Mouse (Mus musculus): ENCODE measurements around the gene Ifi209.
"Not testable (repeated sequence)": the region's sequence is repeated elsewhere in the genome, so short reads cannot be mapped to it uniquely, and the experiment has no call there.

Gene Ifi209

DNA sequence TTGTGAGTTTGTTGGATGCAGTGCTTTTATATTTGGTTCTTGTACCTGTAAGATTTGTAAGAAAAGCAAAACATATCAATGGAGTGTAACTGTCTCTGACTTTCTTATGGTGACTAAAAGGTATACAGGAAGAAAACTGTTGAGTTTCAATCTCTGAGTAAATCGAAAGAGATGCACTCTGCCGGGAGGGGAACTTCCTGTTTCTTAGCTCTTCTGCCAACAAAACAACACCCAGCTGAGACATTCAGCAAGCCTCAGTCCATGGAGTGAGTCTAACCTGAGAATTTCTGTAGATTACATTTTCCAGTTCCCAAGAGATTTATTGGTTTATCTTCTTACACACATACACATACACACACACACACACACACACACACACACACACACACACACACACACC lies at the start of gene Ifi209:
Ifi209 (plus strand) TSS at position 296 of the 400 bp plus-strand sequence.
- not testable (repeated sequence) for DNase-seq (ENCODE audit: low spot score)

DNA sequence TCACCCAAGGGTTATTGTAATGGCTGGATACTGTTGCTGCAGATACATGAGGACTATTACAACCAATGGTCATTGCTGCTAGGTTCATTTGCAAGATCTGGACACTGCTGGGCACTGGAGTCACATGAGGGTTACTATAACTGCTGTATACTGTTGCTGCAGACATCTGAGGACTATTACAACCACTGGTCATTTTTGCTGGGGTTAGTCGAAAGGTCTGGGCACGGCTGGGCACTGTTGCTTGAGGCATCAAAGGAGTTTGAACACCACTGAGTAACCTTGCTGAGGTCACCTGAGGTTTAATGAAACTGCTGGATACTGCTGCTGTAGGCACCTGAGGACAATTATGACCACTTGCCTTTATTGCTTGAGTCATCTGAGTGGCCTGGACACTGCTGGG lies 41.0 kb upstream of the Ifi209 start:
- not testable (repeated sequence) for DNase-seq (ENCODE audit: low spot score)

DNA sequence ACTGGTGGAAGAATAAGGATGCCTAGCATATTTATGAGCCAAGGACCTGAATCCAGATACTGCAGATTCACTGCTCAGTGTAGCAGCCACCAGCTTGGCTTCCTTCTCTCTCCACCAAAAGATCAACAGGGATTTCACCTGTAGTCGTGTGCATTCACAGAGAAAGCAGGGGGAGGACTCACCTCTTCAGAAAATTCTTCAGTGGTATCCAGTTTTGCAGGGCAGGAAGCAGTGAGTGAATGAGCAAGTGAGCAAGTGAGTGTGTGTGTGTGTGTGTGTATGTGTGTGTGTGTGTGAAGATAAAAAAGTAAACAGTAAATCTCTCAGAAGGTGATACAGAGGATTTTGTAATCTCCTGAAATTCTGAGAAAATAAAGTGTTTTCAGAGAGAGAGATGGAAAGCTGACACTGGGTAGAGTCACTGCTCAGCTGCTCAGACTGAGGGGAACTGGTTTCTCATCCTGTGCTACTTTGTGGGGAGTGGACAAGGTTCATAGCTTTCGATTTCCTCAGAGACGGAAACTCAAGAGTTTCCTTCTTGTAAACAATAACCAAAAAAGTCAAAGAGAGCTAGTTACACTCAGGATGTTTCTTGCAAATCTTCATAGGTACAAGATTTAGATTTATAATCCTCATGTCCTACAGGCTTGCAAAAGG lies 31.8 kb upstream of the Ifi209 start, which contains the start of gene Ifi213:
Ifi213 (minus strand) TSS at position 437 of the 657 bp plus-strand sequence.
- not testable (repeated sequence) for DNase-seq (ENCODE audit: low spot score)

DNA sequence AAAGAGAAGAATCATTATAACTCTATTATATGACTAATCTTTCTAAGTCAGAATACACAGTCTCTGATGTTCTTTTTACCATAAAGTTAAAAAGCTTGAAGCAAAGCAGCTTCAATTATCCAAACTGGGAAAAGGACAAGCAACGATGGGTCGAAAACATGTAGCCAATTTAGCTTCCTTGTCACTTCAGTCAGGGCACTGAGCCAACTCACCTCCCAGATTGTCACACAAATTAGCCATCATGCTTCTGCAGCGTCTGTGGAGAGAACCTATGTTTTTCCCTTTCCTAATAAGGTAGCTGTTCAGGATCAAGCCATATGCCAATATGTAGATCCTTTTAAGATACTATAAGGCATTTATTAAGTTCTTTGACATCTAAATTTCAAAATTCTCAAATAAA lies 20.4 kb upstream of the Ifi209 start:
- not testable (repeated sequence) for DNase-seq (ENCODE audit: low spot score)

DNA sequence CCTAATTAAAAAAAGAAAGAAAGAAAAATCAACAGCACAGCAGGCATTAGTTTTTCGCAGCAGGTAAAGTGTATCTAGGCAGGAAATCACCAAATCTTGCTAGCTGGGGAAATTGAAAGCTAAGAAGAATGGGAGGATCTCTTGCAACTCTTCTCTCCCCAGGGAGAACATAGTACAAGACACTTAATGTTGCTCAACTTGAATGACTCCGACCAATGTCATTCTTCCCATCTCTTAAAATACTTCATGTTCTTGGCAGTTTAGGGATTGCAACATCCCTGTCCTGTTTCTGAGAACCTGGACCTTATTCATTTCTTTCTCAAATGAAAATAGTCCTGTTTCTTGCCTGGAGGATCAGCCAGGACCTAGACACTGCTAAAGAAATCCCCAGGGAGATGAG lies 8.5 kb upstream of the Ifi209 start:
- DNase-seq (ENCODE audit: low spot score), result not testable (repeated sequence)

DNA sequence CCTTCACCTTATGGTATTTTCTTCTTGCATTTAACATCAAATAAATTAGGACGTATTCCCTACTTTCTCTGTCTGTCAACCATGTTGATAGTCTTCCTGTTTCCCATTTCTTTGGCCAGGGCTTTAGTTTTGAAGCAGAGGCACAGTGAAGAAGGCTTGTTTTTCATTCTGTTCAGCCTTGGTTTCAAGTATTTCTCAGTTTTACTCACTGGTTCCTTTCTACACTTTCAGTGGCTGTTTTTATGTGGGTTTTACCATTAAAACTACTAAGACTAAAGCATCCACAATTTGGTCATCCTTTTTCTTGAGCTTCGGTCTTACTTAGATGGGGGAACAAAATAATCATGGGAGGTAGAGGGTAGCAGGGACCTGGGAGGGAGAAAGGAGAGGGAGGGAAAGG lies 6.7 kb upstream of the Ifi209 start:
- no peak for DNase-seq (ENCODE audit: low spot score)

DNA sequence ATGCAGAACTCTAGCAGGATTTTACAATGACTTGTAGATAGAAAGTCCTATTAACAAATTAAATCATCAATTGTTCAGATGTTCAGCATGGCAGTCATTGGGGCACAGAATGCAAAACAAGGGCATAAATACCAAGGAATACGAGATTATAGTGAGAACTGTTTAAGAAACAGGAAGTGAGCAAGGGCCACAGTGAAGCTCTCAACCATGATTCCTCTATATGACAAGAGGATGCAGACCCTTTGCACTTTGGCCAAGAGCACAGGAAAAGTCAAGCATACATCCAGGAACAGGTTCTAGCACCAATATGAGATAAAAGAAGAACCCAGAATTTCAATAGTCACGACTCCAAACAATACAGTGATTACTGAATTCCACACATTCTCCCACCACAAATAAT lies 4.0 kb upstream of the Ifi209 start:
- no peak for DNase-seq (ENCODE audit: low spot score)

DNA sequence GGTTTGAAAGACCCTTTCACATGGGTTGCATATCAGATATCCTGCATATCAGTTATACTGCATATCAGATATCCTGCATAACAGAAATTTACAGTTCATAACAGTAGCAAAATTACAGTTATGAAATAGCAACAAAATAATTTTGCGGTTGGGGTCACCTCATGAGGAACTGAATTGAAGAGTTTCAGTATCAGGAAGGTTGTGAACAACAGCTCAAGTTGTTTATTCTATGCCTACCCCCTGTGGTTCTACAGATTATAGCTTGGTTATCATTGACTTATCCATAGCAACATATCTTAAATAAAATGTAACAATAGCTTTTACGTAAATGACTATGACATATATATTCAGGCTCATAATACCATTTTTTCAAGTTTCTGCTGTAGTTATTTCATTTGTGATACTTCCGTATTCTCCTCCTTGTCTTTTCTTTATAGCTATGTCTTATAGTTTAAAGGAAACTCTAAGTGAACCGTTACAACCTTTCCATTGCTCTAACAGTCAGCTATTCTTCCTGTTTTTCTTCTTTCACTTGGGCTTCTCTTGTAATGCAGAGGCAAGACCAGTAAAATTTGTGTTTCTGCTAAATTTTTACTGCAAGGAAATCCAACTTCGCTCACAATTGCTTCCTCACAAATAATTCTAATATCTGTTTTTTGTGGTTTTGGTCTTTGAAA lies 3.4 kb downstream of the Ifi209 start:
- DNase-seq (ENCODE audit: low spot score), result no peak

DNA sequence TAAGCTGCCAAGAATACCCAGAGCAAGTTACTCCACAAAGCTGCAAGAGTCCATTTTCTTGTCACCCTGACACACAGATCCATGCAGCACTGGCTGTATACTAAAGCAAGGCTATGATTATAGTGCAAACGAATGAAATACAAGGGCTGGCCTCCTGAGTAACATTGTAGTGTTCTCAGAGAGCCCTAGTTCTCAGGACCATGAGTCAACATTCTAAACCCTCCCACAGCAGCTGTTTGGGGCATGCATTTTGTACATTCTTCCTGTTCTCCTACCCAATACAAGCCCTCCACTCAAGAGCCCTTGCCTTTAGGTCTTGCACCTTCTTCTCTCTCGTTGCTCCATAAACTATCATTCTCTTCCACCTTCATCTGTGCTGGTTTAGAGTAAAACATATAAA lies 14.7 kb downstream of the Ifi209 start:
- DNase-seq (ENCODE audit: low spot score), result no peak

DNA sequence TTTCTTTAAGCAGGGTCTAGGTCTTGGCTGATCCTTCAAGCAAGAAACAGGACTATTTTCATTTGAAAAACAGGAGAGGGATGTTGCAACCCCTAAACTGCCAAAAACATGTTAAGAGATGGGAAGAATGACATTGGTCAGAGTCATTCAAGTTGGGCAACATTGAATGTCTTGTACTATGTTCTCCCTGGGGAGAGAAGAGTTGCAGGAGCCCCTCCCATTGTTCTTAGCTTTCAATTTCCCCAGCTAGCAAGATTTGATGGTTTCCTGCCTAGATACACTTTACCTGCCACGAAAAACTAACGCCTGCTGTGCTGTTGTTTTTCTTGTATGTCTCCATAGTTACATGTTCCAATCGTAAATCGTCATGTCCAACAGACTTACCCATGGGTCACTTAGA lies 27.3 kb downstream of the Ifi209 start:
- DNase-seq (ENCODE audit: low spot score), result no peak

DNA sequence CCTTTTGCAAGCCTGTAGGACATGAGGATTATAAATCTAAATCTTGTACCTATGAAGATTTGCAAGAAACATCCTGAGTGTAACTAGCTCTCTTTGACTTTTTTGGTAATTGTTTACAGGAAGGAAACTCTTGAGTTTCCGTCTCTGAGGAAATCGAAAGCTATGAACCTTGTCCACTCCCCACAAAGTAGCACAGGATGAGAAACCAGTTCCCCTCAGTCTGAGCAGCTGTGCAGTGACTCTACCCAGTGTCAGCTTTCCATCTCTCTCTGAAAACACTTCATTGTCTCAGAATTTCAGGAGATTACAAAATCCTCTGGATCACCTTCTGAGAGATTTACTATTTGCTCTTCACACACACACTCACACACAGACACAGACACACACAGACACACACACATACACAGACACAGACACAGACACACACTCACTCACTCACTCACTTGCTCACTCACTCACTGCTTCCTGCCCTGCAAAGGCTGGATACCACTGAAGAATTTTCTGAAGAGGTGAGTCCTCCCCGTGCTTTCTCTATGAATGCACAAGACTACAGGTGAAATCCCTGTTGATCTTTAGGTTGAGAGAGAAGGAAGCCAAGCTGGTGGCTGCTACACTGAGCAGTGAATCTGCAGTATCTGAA lies 42.9 kb downstream of the Ifi209 start, which contains the start of gene Ifi208:
Ifi208 (plus strand) TSS at position 218 of the 640 bp plus-strand sequence.
- not testable (repeated sequence) for DNase-seq (ENCODE audit: low spot score)

DNA sequence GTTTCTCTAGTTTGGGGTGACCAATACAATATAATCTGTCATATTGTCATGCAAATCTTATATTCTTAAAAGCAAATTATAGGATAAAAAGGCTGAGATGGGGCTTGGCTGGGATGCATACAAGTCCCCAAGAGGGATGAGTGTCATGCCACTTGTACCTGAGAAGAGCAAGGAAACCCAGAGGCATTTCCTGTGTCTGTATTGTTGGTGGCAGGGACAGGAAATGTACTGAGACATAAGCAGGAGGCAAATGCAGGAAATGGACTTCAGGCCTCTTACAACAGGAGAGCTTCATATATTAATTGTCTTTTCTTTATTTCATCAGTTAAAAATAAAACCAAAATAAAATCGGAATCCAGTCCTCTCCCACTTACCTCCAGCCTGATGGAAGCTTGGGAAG lies 47.9 kb downstream of the Ifi209 start:
- DNase-seq (ENCODE audit: low spot score), result not testable (repeated sequence)

DNA sequence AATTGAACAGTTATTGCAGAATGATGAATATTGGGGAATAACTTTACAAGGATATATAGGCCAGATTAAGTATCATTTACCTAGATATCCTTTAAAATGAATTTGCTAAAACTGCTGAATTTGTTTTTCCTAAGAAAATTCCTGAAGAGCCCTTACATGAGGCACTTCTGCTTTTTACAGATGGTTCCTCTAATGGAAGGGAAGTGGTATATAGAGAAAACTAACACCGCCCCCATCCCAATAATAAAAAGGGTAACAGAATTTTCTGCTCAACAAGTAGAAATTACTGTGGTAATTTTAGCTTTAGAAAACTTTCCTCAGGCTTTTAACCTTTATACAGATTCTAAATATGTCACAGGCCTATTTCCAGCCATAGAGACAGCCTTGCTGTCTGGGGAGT lies 63.6 kb downstream of the Ifi209 start:
- no peak for DNase-seq (ENCODE audit: low spot score)

Measured in layer of hippocampus, adult 11-12 months (tissue).